Mouse (Mus musculus) megakaryocyte progenitor cell, adult 5-6 weeks (primary cell): ENCODE results near the gene Rrp36. TPM values are rescaled to one million over a fixed set of nuclear protein-coding genes. Genes with fewer than 3 reads are reported as not detected.
A peak's percentile ranks its signal among the peaks of the same experiment; 100 is the strongest.

Experiments used
- ATAC-seq: replicated peaks from 2 replicates; pipeline ENCODE4 v1.8.0; 2016; ENCODE audit warnings: mild to moderate bottlenecking, moderate TSS enrichment, inconsistent platforms; ENCODE audit not compliant: poor library complexity
- total RNA-seq, 2 experiments: library from RNA; stranded (forward) in 1 of 2; stranded (reverse) in 1 of 2; fragments of 157-497, 149-512 nt in 1 of 2; fragments of 200-1000 nt in 1 of 2; gene quantifications; 2 replicates each; pipeline versions ENCODE4 v1.2.3 to v1.2.4; 2015 to 2017

Gene Rrp36
- total RNA-seq, 2 experiments from 2014 or later = 12.4 to 89.7 TPM

DNA sequence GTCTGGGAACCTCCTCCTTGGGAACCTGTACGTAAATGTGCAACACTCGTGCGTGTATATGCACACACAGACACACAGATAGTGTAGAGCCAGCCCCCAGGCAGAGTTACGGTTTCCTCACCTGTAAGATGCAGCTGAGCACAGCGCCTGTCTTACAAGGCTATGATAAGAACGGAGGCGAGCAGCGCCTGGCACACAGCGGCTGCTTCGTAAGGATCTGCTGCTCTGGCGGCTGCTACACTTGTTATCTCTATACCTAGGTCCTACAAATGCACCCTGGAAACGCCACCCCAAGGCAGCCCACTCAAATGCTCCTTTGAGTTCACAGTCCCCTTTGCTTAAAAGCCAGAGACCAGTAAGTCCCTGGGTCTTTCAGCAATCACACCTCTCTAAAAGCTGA, 16.5 kb upstream of the Rrp36 start:
- peak; percentile 85 for ATAC-seq

DNA sequence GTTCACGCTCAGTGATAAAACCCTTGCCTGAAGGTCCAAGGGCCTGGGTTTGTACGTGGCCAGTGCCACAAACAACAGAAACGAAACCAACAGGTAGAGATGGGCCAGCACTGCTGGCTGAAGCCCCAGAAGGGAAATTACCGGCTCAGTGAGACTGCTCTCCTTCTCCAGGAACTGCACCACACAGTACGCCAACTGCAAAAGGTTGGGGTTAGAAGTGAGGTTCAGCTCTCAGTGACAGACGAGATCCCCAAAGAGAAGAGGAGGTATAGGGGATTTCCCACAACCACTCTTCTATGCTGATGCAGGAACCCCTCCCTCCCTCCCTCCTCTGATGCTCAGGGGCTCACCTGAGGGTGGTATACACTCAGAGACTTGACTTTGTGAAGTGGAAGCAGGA, 11.8 kb upstream of the Rrp36 start:
- no peak for ATAC-seq

DNA sequence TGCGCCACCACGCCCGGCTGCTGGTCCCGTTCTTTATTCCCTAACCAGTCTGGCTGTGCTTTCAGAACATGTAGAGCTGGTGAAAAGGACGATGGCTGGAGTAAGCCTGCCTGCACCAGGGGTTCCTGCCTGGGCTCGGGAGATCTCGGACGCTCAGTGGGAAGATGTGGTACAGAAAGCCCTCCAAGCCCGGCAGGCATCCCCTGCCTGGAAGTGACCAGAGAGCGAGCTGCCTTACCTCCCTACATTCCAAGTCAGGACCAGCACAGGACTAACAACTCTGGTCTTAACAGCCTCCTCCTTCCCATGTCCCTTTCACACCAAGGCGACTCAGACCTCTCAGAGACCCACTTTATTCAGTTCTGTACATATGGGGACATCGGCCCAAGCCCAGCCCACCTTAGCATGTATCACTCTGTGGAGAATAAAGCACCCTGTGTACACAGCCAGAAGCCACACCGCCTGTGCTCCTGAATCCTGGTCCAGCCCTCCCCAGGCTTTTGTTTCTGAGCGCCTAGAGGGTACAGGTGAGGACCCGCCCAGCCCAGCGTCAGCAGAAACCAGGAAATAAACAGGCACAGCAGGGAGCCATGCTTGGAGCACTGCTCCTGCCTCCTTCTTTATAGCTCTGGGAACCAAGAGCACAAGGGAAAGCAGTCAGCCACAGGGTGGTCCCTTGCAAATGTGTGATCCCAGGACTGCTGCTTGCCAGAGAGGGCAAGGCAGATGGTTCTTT, 8.7 kb upstream of the Rrp36 start:
- ATAC-seq = no peak

DNA sequence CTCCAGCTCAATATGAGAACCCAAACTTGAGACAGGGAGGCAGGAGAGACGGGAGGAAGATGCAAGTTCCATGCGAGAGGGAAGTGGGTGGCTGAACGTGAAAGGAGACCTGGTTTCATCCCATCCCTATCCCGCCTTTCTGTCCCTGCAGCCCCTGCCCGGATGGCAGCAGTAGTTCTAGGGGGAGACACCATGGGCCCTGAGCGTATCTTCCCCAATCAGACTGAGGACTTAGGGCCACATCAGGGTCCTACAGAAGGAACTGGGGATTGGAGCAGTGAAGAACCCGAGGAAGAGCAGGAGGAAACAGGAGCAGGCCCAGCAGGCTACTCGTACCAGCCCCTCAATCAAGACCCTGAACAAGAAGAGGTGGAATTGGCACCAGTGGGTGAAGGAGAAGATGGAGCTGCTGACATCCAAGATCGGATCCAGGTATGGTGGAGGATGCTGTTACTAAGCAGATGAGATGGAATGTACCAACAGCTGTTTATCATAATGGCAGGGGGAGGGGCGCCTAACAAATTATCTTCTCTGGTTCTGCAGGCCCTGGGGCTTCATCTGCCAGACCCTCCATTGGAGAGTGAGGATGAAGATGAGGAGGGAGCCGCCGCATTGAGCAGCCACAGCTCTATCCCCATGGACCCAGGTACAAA, 7.4 kb upstream of the Rrp36 start:
- no peak for ATAC-seq

DNA sequence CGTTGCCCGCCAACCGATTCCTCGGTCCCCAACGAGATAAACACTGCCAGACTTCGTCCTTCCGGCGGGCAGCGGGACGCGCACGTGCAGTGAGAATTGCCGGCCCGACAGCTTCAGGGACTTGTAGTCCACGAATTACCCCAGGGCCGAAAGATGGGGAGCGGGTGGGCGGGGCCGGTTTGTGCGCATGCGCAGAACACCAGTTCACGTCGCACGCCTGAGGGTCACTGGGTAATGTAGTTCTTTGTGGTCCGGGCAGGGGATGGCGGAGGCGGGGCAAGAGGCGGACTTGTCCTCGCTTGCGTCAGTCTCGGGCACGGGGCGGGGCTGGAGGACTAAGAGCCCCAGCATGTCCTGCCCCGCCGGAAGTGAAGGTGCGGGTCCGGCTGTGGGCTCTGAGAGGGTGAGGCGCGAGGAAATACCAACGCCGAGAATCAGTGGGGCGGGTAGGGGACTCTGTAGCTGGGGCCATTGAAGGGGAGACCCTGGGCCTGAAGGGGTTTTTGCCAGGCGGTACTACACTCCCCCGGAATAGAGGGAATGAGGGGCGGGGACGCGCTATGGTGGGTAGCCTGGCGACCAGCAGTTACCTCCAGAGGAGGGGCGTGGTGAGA, 6.7 kb upstream of the Rrp36 start, which contains the start of gene Klhdc3:
Klhdc3 (minus strand) TSS at position 155 of the 614 bp plus-strand sequence.
- ATAC-seq = peak; percentile 94

DNA sequence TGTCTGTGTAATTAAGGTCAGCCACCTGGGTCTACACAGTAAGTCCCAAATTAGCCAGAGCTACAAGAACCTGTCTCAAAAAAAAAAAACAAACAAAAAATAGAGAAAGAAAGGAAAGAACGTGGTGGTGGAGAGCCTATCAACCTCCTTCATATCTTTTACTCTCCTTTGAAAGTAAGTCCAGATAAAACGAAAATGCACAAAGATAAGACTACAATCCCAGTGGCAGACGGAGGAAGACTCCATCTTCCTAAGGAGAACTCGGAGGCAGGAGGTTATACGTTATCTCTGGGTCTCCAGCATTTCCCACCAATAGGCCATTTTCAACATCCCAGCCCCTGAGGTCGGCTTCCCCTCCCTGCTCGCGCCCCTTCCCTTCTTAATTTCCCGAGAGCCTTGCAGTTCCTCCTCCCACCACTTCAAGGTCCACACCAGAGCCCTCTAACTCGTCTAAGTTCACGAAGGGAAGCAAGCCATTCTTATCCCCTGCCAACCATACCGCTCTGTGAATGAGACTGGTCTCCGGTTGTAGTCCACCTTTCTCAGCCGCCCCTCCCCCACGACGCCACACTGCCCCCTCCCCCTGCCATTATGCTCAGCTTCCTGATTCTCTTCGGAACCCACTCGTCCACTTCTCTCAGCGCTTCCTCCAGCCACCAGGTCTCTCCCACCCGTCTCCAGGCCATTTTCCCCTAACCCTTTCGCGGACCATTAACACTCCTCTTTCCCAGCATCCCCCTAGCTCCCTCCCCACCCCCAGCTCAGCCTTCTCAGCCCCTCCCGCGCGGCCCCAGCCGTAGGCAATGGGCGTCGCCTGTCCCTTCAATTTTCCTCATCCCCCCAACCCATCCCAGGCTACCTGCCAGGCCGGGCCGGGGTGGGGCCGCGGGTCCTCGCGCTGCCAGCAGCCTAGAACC, 5.9 kb upstream of the Rrp36 start:
- ATAC-seq = peak; percentile 38

DNA sequence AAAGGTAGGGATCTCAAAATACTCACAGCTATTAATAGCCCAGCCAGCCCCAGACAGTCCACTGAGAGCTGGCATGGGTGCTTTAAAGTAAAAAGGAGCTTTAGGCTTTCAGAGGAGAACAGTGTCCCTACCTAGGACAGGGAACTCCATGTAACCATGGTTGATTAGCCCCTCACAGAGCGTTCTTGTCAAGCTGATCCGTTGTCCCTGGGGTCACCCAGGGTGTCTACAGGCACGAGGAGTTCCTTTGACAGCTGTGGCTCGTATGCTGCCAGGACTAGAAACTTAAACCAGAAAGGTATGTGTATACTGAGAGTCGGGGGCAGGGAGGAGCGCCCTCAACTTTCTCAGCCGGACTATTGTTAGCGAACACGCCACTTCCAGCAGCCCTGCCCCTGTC, 4.8 kb upstream of the Rrp36 start:
- ATAC-seq = no peak

DNA sequence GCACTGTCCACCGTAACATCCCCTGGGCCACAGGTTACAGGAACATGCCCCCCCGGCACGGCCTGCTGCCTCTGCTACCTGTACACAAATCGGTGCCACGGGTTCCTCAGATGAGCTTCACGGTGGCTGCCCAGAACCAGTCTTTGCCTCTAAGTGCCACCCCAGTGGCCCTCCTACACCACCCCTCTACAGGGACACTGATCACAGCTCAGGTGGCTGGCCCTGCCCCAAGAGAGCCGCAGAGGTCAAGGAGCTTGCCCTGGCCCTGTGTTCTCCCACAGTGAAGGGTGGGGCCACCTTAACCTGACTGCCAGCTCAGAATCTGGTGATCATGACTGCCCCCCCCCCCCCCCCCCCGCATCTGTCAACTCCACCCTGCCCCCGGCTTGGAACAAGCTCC, 4.3 kb upstream of the Rrp36 start, which contains the start of gene Mea1:
Mea1 (plus strand) TSS at position 378 of the 400 bp plus-strand sequence.
- ATAC-seq = no peak

DNA sequence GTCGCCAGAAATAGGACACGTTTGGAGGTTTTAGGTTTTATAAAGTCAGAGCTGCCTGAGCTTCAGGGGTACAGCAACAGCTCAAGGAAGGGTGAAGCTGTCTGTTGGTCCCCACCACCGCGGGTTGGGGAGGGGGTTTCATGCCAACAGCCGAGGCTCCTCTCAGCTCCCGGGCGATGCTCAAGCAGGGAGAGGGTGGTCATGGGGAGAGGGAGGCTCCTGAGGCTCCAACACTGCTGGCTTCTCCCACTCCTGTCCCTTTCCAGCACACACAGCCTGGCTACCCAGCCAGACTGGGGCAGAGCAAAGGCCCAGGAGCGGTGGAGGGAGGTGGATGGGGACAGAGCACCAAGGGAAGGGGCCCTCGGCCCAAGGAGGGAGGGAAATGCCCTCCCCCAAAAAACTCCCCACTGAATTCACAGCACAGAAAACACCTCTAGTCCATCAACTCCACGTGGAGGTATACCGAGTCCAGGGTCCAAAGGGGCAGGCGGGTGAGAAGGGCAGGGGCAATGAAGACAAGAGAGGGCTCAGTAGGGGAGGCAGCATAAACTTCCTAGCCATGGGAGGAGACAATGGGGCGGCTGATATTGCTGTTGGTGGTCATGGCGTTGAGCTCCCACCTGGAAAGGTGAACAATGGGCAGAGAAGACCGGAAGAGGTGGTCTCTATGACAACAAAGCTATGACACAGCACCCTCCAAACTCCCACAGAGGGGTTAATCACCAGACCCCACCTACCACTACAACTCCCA, 555 bp upstream of the Rrp36 start:
- ATAC-seq = no peak; the same call in 1 of the 2 replicates

DNA sequence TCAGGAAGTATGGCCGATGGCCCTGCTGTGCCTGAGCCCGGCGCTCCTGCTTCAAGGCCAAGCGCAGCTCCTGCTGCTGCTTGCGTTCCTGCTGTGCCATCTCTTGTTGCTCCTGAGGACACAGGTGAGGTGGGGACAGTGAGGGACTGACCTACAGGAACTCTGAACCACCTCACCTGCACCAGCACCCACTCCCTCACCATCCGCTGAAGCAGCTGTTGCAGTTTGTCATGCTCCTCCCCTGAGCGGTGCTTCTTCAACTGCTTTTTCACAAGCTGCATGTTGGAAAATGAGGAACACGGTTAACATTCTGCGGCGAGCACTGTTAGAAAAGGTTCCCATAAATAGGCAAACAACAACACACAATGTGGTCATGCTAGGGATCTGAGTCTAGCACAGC, 4.2 kb downstream of the Rrp36 start:
- ATAC-seq = no peak

DNA sequence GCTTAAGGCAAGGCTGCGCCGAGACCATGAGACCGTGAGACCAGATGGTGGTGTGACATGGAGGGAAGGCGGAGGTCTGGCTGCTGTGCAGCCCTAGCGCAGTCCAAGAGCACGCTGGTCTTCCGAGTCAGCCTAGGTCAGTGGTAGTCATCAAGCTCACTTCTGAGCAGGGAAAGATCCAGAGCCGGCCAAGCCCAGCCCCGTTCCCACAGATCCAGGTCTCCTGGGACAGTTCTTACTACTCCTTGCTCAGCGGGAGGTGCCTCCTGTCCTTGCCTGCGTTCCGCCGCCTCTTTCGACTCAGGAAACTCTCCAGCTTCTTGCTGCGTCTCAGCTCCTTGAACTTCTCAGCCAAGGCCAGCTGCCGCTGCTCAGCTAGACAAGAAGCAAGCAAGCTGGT, 6.4 kb downstream of the Rrp36 start:
- no peak for ATAC-seq

DNA sequence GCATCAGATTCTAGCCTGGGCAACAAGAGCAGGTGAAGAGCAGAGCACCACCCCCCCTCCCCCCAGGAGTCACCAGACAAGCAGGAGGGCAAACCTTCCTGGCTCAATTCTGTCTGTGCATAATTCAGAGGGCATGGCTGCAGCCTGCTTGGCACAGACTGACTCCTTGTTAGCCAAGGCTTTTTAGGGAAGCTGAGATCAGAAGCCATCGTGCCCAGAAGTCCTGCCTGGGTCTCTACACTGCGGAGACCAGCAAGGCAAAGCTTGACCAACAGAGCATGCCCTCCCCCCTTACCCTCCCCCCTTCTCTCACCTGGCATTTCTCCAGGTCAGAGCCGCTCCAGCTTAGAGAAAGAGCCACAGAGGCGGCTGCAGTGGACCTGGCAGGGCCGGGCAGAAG, 11.4 kb downstream of the Rrp36 start:
- no peak for ATAC-seq

DNA sequence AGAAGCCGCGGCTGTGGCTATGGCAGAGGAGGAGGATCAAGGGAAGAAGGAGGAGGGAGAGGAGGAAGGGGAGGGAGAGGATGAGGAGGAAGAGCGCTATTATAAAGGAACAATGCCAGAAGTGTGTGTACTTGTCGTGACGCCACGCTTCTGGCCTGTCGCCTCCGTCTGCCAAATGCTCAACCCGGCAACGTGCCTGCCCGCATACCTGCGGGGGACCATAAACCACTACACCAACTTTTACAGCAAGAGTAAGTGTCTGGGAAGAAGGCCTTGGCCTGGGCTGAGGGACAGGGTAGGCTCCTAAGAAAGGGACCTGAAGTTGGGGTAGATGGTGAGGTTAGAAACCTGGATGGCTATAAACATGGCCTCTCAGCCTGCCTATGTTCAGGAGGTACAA, 12.2 kb downstream of the Rrp36 start:
- ATAC-seq = no peak

DNA sequence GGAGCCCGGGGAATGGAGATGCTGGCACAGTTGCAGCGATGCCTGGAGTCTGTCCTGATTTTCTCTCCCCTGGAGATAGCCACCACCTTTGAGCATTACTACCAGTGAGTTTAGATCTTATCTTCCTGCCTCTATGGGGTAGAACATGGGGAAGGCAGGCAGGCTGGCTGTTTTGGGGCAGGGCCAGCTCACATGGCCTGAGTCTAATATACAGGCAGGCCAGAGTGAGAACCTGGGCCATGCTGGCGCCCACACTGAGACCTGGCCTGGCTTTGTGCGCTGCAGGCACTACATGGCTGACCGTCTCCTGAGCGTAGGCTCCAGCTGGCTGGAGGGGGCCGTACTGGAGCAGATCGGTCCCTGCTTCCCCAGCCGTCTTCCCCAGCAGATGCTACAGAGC, 12.8 kb downstream of the Rrp36 start:
- ATAC-seq = no peak

DNA sequence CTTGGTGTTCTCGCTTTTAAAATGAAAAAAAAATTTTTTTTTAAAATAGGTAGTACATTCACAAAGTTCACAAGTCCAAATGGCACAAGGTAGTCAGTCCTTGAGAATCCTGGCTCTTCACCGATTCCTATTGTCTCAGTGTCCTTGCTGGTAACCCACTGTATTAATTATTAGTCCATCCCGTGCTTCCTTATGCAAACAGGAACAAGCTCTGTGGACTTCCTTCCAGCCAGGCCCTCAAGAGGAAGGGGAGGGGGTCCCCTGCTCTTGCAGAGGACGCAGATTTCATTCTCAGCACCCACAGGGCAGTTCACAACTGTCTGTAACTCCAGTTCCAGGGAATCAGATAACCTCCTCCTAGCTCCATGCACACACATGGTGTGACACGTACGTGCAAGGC, 18.1 kb downstream of the Rrp36 start:
- no peak for ATAC-seq

DNA sequence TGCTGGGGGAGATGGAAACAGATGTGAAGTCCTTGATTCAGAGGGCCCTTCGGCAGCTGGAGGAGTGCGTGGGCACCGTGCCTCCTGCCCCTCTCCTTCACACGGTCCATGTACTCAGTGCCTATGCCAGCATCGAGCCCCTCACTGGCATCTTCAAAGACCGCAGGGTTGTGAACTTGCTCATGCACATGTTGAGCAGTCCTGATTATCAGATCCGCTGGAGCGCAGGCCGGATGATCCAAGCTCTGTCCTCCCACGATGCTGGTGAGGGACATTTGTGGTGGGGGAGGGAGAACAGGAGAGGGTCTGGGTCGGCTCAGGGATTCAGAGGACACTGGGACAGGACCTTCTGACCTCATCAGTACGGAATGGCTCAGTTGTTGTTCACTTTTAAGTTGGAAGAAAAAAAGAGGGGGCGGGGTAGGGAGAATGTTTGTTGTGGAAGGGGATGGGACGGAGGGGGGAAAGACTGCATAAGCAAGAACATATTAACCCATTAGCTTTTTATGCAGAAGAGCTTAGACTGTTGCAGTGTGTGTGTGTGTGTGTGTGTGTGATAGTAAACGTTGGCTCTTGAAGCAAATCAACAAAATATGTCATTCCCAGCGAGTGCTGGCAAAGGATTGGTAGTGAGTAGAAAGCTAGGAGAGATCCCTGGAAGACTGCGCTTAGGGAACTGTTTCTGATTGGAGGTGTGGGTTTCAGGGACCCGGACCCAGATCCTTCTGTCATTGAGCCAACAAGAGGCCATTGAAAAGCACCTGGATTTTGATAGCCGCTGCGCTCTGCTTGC, 22.2 kb downstream of the Rrp36 start:
- no peak for ATAC-seq

DNA sequence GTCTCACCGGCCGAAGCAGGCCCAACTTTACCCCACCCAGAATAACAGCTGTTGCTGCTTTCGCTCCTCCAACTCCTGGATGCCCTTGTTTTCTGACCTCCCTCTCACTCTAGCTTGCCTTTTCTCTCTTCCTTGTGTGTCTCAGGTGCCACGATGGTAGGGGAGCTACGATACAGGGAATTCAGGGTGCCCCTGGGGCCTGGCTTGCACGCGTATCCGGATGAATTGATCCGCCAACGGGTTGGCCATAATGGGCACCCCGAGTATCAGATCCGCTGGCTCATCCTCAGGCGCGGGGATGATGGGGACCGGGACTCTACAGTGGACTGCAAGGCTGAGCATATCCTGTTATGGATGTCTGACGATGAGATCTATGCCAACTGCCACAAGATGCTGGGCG, 22.9 kb downstream of the Rrp36 start:
- ATAC-seq = no peak

DNA sequence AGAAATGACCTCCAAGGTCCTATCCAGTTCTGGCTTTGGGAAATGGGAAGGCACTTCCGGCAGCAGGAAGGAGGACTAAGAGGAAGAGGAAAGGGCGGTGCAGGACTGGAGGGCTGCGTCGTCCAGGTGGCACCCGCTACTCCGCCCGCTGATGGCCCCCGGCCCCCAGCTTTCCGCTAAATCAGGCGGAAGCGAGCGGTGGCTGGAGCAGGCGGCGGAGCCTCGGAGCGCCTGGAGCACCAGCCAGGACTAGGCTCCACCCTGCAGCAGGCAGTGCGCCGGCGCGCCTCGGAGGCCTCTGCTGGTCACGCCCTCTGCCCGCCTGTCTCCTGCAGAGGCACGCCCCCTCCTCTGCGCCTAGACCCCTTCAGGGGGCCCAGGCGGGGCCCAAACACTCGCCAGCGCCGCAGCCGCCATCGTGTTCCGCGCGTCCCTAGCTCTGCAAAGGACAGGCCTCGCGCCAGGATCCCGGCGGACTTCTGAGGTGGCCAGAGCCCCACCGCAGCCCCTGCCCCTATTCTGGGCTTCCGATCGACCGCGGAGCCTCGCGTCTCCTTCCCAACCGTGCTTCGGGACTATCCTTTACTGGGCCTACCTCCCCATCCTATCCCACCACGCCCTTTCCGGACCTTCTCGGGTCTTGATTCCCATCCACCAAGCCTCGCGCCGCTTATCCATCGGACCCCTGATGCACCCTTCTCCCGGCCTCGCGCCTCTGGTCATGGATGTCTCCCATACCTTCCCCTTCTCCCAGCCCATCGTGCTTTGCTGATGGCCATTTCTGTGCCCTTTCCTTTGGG, 23.7 kb downstream of the Rrp36 start, which contains the start of gene Cul7:
Cul7 (plus strand) TSS at position 106 of the 800 bp plus-strand sequence.
- peak; percentile 75 for ATAC-seq

DNA sequence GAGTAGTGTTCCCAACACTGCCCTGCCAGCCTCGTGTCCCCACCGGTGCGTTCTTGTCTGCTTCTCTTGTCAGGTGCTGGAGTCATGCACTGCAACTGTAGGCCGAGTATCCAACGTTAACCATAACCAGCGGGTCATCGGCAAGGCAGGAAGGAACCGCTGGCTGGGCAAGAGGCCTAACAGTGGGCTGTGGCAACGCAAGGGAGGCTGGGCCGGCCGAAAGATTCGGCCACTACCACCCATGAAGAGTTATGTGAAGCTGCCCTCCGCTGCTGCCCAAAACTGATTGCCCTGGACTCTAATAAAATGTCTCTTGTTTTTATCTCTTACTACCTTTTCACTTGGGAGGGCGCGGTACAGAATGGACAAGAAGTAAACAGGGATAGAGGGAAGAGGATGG, 24.3 kb downstream of the Rrp36 start:
- ATAC-seq = no peak
